ENCODE assay signal across 8 mouse cellular contexts in the genomic region with DNA sequence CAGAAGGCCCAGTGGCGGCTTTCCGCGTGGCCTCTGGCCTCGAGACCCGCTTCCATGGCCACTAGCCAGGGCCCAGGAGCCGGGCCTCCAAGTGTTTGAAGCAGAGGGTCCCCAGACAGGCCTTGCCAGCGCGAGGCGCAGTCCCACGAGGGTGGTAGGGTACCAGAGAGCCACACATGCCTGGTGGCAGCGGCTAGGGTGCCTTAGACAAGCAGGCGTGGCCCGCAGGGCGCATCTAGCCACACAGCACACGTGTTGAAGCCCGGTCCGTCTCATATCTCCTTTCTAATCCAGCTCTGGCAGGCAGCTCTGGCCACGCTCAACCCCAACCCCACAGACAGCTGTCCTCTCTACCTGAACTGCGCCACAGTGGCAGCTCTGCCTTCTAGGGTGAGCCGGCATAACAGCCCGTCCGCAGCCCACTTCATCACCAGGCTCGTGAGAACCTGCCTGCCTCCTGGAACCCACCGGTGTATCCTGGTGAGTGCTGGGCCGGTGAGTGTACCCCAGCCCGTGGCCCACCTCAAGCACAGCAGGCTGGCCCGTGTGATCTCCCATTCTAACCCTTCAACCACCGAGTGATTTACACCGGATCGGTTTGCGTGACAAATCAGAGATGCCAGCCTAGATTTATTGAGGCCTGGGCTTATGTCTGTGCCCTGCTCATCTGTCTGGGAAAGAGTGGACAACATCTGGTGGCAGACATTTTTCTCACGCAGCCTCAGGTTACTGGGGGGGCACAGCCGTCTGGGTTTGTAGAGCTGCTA. TPM values are rescaled to one million over a fixed set of nuclear protein-coding genes. Genes with fewer than 3 reads are reported as not detected.
DNase-seq lines count a peak whose midpoint lies in the region; ATAC-seq lines count a peak whose summit lies in the region.

No protein-coding gene starts in this region.

- no peaks in the 10 kb centered on the region for H3K27me3 ChIP-seq in forebrain, embryonic 15.5 days
- H3K27me3 ChIP-seq in lung, embryonic 16.5 days (ENCODE audit: control insufficient read depth, insufficient read depth, low read depth, low read length): no peaks in the 10 kb centered on the region

- DNase-seq in cerebellum, adult 9-10 months: peak; percentile 53
- DNase-seq in cerebellum, adult 9-11 months: no peak
- DNase-seq in ZHBTc4 (ENCODE audit: low read depth, low spot score): peak; percentile 60
- DNase-seq in skeletal muscle tissue, adult 2 months (ENCODE audit: low read depth, low spot score): peak; percentile 68
- DNase-seq in frontal cortex, adult 2 months (ENCODE audit: extremely low spot score in 1 of 2, low spot score in 1 of 2): no peak

- no peaks in the 10 kb centered on the region for H3K9me3 ChIP-seq in forebrain, embryonic 15.5 days
- H3K9me3 ChIP-seq in lung, embryonic 16.5 days (ENCODE audit: control insufficient read depth, low read length): no peaks in the 10 kb centered on the region

- H3K4me1 ChIP-seq in forebrain, embryonic 15.5 days: peaks cover 9% of the 10 kb centered on the region
- peaks cover 12% of the 10 kb centered on the region for H3K4me1 ChIP-seq in lung, embryonic 16.5 days (replicated peaks; ENCODE audit: control insufficient read depth, insufficient read depth, low read length)

- peak overlapping the region; percentile 12; the same call in 1 of the 2 replicates for H3K27ac ChIP-seq in forebrain, embryonic 15.5 days (replicated peaks)
- peak overlapping the region; percentile 71 for H3K27ac ChIP-seq in lung, embryonic 16.5 days (ENCODE audit: low read length)

- ATAC-seq in forebrain, embryonic 15.5 days (replicated peaks): peak; percentile 44
- peak; percentile 38 for ATAC-seq in inflammation-experienced regulatory T-cells, adult 6 months
- peak; percentile 41 for ATAC-seq in lung, embryonic 16.5 days (ENCODE audit: low read depth)

- 59% methylated on average over 33 of the region's 33 CpGs for WGBS in forebrain, embryonic 15.5 days
- WGBS in lung, embryonic 16.5 days: 50% methylated on average over 30 of the region's 33 CpGs

- no peaks in the 10 kb centered on the region for H3K36me3 ChIP-seq in forebrain, embryonic 15.5 days
- H3K36me3 ChIP-seq in lung, embryonic 16.5 days (ENCODE audit: control insufficient read depth, insufficient read depth, low read length): peaks cover 4% of the 10 kb centered on the region

- peak overlapping the region; percentile 68 for H3K4me2 ChIP-seq in forebrain, embryonic 15.5 days (replicated peaks)
- peak overlapping the region; percentile 94 for H3K4me2 ChIP-seq in lung, embryonic 16.5 days (ENCODE audit: low read depth, low read length)

- peak overlapping the region; percentile 45 for H3K4me3 ChIP-seq in forebrain, embryonic 15.5 days
- peak overlapping the region; percentile 70 for H3K4me3 ChIP-seq in lung, embryonic 16.5 days (ENCODE audit: low read length)

- peak overlapping the region; percentile 48 for H3K9ac ChIP-seq in forebrain, embryonic 15.5 days (replicated peaks)
- H3K9ac ChIP-seq in lung, embryonic 16.5 days (ENCODE audit: low read length): peak overlapping the region; percentile 95

RNA-seq across cellular contexts. Expression of gene Npepl1, which starts 0.8 kb away (rescaled TPM):
- 20.9 and 21.3 TPM in 2 replicates for polyA plus RNA-seq in forebrain, embryonic 15.5 days (2015; fragmentation: Nextera tagmentation; extraction: Ambion mirVana)
- 10 to 100 TPM; 18.6 to 29.0 (median 24.8) TPM for polyA plus RNA-seq in inflammation-experienced regulatory T-cells, adult 6 months (2017; shearing (Covaris generic))
- 61.7 and 68.1 TPM in 2 replicates for polyA plus RNA-seq in lung, embryonic 16.5 days (2015; fragmentation: Nextera tagmentation; extraction: Ambion mirVana)
- polyA plus RNA-seq in frontal cortex, adult 2 months (2012; rRNA removed): 24.1 and 24.7 TPM in 2 replicates

RNA-seq across cellular contexts. Expression of gene Stx16, which starts 34.9 kb away (rescaled TPM):
- polyA plus RNA-seq in forebrain, embryonic 15.5 days (2015; fragmentation: Nextera tagmentation; extraction: Ambion mirVana): 17.1 and 17.4 TPM in 2 replicates
- 10 to 100 TPM; 11.3 to 22.3 (median 19.4) TPM for polyA plus RNA-seq in inflammation-experienced regulatory T-cells, adult 6 months (2017; shearing (Covaris generic))
- 11.3 and 12.1 TPM in 2 replicates for polyA plus RNA-seq in lung, embryonic 16.5 days (2015; fragmentation: Nextera tagmentation; extraction: Ambion mirVana)
- polyA plus RNA-seq in frontal cortex, adult 2 months (2012; rRNA removed): 66.2 and 73.0 TPM in 2 replicates

Comparison
In these comparisons a context has a peak if more than half of its experiments do, and no peak if none do; other contexts are left out.
1. DNase-seq: peak in cerebellum, adult 9-10 months (single experiment), ZHBTc4 (single experiment) and skeletal muscle tissue, adult 2 months (single experiment); none in cerebellum, adult 9-11 months (single experiment) and frontal cortex, adult 2 months (0 of 2).
2. Peak in every context shown above with its lines, with median percentiles within 50 percentile points of each other: ATAC-seq.